Mouse (Mus musculus) liver, embryonic 11.5 days (tissue): ENCODE data around the gene Zswim8. TPM values are rescaled to one million over a fixed set of nuclear protein-coding genes. Genes with fewer than 3 reads are reported as not detected.

ENCODE experiments used
- ATAC-seq: fragments of 200-750 bp; cut with Nextera tagmentation; replicated peaks from 2 replicates; pipeline ENCODE4 v1.8.0; 2017; ENCODE audit warnings: moderate number of reproducible peaks, mild to moderate bottlenecking, moderate TSS enrichment, moderate library complexity; ENCODE audit not compliant: low FRiP score
- DNase-seq: peaks from one replicate; pipeline ENCODE4 v3.0.0-alpha.2; 2017; ENCODE audit warnings: low spot score
- H3K27ac ChIP-seq: fragments of 300-500 bp; sonication (generic); 2 replicates; pipeline ENCODE4 v1.5.1; 2014; ENCODE audit warnings: mild to moderate bottlenecking, low read depth, low read length, control low read depth
- H3K27me3 ChIP-seq: fragments of 300-500 bp; sonication (generic); replicated peaks from 2 replicates; pipeline ENCODE4 v1.6.1; 2014; ENCODE audit warnings: low read length, mixed read lengths; ENCODE audit not compliant: control insufficient read depth, insufficient read depth
- H3K36me3 ChIP-seq: fragments of 300-500 bp; sonication (generic); 2 replicates; pipeline ENCODE4 v1.6.1; 2014; ENCODE audit warnings: mild to moderate bottlenecking, low read length, moderate library complexity, mixed read lengths; ENCODE audit not compliant: control insufficient read depth, insufficient read depth
- H3K4me1 ChIP-seq: fragments of 300-500 bp; sonication (generic); replicated peaks from 2 replicates; pipeline ENCODE4 v1.6.1; 2014; ENCODE audit warnings: low read length, mixed read lengths; ENCODE audit not compliant: control insufficient read depth, insufficient read depth
- H3K4me2 ChIP-seq: fragments of 300-500 bp; sonication (generic); 2 replicates; pipeline ENCODE4 v1.6.1; 2014; ENCODE audit warnings: mild to moderate bottlenecking, control low read depth, moderate library complexity
- H3K4me3 ChIP-seq: fragments of 300-500 bp; sonication (generic); 2 replicates; pipeline ENCODE4 v1.5.1; 2014; ENCODE audit warnings: low read depth, low read length, control low read depth
- H3K9ac ChIP-seq: fragments of 300-500 bp; sonication (generic); 2 replicates; pipeline ENCODE4 v1.6.1; 2014; ENCODE audit warnings: low read depth, low read length, control low read depth
- H3K9me3 ChIP-seq: fragments of 300-500 bp; sonication (generic); 2 replicates; pipeline ENCODE4 v1.6.1; 2016; ENCODE audit warnings: low read length, inconsistent platforms, mixed read lengths; ENCODE audit not compliant: control insufficient read depth
- WGBS: fragments of 180-500 bp; shearing (Covaris S2); extraction: QIAGEN DNeasy Blood & Tissue Kit; methylation state at CpG from one replicate; pipeline ENCODE4 v1.1.7; 2014; 5-methylcytosine and 5-hydroxymethylcytosine counted together
- polyA plus RNA-seq: library from polyadenylated mRNA; unstranded; fragments of >200 nt; fragmentation: Nextera tagmentation; extraction: Ambion mirVana; gene quantifications from 2 replicates; pipeline ENCODE4 v1.2.1, GENCODE M21; 2014

Zswim8 gene
- polyA plus RNA-seq, 1 experiment from 2014 or later: 17.2 TPM

DNA sequence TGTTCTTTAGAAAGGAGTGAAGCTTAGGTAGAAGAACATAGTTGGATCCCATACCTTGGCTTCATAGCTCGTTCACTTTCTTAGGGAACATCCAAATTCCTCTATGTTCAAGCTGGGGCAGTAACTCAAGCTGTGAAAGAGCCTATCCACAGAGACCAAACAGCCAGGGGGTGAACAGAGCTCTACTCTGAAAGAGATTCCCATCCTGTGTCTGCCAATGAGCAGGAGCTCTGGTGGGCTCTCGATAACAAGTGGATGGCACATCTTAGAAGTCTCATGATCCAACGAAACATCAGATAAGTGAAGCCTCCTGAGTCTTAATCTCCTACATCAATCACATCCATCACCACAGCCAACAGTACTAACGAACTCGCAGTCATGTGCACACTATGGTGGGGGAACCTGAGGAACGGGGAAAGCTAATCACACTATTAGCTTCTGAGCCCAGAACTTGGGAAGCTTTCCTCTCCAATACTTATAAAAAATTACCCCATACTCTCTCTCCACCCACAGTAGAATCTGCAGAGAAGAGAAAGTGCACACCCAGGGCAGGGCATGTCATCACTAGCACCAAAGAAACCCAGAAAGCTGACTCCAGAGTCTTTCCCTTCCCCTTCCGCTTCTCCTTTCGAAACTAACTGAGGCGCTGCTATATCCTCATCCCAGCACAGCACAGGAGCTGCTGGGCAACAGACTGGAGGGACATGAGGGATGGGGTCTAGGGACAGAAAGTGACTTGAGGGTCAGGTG, 23.7 kb downstream of the Zswim8 start:
- peaks cover 30% of the 10 kb centered on the region for H3K4me1 ChIP-seq
- WGBS: 81% methylated on average over 9 of the region's 9 CpGs
- H3K36me3 ChIP-seq: peaks cover 33% of the 10 kb centered on the region

GRCm38 (mm10) chr14:20733041-20733951, 25.9 kb downstream of the Zswim8 start:
- 30% methylated on average over 12 of the region's 12 CpGs for WGBS
- peaks cover 33% of the 10 kb centered on the region for H3K4me1 ChIP-seq
- H3K4me2 ChIP-seq: peak overlapping the region; percentile 96
- ATAC-seq (peak; percentile 56), DNase-seq (peak; percentile 57)
- H3K27me3 ChIP-seq: no peaks in the 10 kb centered on the region
- H3K9me3 ChIP-seq: no peaks in the 10 kb centered on the region
- H3K36me3 ChIP-seq: peaks cover 23% of the 10 kb centered on the region
- peak overlapping the region; percentile 97 for H3K27ac ChIP-seq
- H3K9ac ChIP-seq: peak overlapping the region; percentile 97
- peak overlapping the region; percentile 95 for H3K4me3 ChIP-seq

More for the DNA sequence above, 23.7 kb downstream of the Zswim8 start:
- Histone ChIP-seq H3K27me3 (no peaks in the 10 kb centered on the region), H3K27ac (0 out of 2 replicates have a peak overlapping the region, but pooled peaks have one; percentile 19), H3K4me2 (peak overlapping the region; percentile 13; the same call in 1 of the 2 replicates), H3K9me3 (no peaks in the 10 kb centered on the region), H3K9ac (no peak overlapping the region), H3K4me3 (no peak overlapping the region)
- ATAC-seq (no peak), DNase-seq (no peak)

DNA sequence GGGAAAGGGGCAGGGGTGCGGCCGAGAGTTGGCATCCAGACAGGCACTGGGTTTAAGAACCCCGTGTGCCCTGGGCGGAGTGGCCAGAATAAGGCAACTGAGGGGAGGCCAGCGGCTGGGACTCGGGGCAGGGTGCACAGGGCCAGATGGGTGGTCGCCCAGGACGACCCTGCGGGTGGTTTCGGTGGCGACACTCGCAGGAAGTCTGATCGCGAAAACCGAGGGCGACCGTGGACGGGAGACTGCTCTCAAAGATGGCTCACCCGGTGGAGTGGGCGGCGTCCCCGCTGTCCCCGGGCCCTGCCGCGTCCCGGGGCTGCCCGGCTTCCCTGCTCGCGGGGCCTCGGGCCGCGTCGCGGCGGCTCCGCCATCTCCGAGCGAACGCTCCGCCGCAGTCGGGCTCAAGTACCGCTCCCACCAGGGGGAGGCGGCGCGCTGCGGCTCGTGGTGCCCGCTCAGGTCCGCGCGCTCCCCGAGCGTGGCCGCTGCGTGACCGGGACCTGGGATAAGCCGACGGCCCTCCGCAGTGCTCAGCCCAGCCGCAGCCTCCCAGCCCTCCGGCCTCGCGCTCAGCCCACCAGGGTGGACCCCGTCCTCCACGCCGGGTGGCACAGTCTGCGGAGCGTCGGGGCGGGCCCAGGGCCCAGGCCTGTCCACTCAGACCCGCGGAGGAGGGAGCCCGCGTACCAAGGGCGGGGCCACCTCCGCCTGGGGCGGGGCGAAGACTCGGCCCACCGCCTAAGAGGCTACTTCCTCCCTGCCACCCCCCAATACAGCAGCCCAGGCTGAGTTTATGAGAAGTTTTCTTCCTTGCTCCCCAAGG, 26.8 kb downstream of the Zswim8 start, which contains the start of gene Ndst2:
Gene Ndst2, minus strand, starts transcription at position 611 of the 823 bp plus-strand sequence.
- H3K4me3 ChIP-seq: peak within 1 kb of the TSS; percentile 95
- peak; percentile 93 for DNase-seq
- peak within 1 kb of the TSS; percentile 97 for H3K27ac ChIP-seq
- peaks cover 20% of the 10 kb centered on the region for H3K36me3 ChIP-seq
- WGBS: under 1% methylated on average over 80 of the region's 81 CpGs
- no peaks in the 10 kb centered on the region for H3K9me3 ChIP-seq
- ATAC-seq: peak; percentile 94
- peak within 1 kb of the TSS; percentile 97 for H3K9ac ChIP-seq
- H3K4me1 ChIP-seq: peaks cover 33% of the 10 kb centered on the region
- H3K27me3 ChIP-seq: no peaks in the 10 kb centered on the region
- H3K4me2 ChIP-seq: peak within 1 kb of the TSS; percentile 96

GRCm38 (mm10) chr14:20735052-20735451, 27.7 kb downstream of the Zswim8 start:
- no peak for DNase-seq
- Histone ChIP-seq H3K4me2 (peak overlapping the region; percentile 96), H3K4me3 (peak overlapping the region; percentile 95; the same call in 1 of the 2 replicates), H3K27me3 (no peaks in the 10 kb centered on the region), H3K9ac (no peak overlapping the region), H3K27ac (peak overlapping the region; percentile 97; the same call in 1 of the 2 replicates), H3K9me3 (no peaks in the 10 kb centered on the region), H3K4me1 (peaks cover 33% of the 10 kb centered on the region), H3K36me3 (peaks cover 12% of the 10 kb centered on the region; the same call in 1 of the 2 replicates)
- 67% methylated on average over 2 of the region's 2 CpGs for WGBS
- no peak for ATAC-seq

DNA sequence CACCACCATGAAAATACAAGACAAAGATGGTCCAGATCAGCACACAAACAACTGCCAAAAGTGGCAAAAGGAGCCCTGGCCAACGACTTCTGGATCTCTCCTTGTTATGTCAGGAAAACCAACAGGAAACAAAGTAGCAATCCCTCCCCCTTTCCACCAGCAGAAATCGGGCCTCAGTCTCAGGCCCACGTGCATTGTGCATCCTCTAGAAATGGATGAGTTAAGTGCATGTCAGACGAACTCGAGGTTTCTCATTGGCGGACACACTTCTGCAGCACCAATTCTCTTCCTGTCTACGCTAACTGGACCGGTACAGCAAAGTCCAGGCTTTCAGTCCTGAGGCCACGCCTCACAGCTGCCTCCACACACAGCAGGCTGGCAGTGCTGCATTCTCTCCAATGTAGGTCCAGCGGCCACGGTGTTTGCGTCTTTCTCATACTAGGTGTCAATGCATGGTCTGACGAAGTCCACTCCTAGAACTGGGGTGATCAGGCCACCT, 28.6 kb downstream of the Zswim8 start:
- Histone ChIP-seq H3K27ac (no peak overlapping the region), H3K4me2 (no peak overlapping the region), H3K27me3 (no peaks in the 10 kb centered on the region), H3K4me1 (peaks cover 31% of the 10 kb centered on the region), H3K4me3 (no peak overlapping the region), H3K36me3 (peaks cover 9% of the 10 kb centered on the region; the same call in 1 of the 2 replicates), H3K9me3 (no peaks in the 10 kb centered on the region), H3K9ac (no peak overlapping the region)
- DNase-seq (no peak), ATAC-seq (no peak)
- 81% methylated on average over 13 of the region's 13 CpGs for WGBS

DNA sequence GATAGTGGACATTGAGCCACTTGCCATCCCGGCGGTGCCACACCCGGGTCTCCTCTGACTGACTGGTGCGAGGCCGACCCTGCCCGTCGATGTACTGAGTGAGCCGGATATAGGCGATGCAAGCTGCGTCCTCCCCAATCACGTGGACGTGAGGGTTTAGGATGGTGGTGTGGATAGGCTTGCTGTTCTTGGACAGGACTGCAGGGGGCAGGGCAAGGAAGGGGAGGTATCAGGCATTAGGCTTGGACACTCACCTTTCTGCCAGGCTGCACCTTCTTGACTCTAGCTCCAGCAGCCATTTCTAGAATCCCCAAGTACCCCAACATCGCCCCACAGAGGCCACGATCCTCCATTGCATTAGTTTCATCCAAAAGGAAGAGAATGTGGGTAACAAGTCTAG, 30.0 kb downstream of the Zswim8 start:
- H3K9ac ChIP-seq: no peak overlapping the region

GRCm38 (mm10) chr14:20738511-20738910, 31.2 kb downstream of the Zswim8 start:
- DNase-seq (no peak), ATAC-seq (no peak)
- Histone ChIP-seq H3K4me1 (peaks cover 21% of the 10 kb centered on the region), H3K27ac (no peak overlapping the region), H3K9me3 (no peaks in the 10 kb centered on the region), H3K27me3 (no peaks in the 10 kb centered on the region), H3K4me3 (no peak overlapping the region), H3K9ac (no peak overlapping the region), H3K36me3 (peaks cover 19% of the 10 kb centered on the region; the same call in 1 of the 2 replicates), H3K4me2 (no peak overlapping the region)
- whole genome bisulfite sequencing: 71% methylated on average over 8 of the region's 8 CpGs

More for the DNA sequence above, 30.0 kb downstream of the Zswim8 start:
- WGBS: 40% methylated on average over 14 of the region's 14 CpGs
- H3K4me2 ChIP-seq: peak overlapping the region; percentile 23; the same call in 1 of the 2 replicates
- H3K36me3 ChIP-seq: peaks cover 15% of the 10 kb centered on the region; the same call in 1 of the 2 replicates
- ATAC-seq (0 out of 2 replicates have a peak, but pooled peaks have one; percentile 15), DNase-seq (no peak)
- no peaks in the 10 kb centered on the region for H3K27me3 ChIP-seq
- 0 out of 2 replicates have a peak overlapping the region, but pooled peaks have one; percentile 11 for H3K27ac ChIP-seq
- no peak overlapping the region for H3K4me3 ChIP-seq
- H3K9me3 ChIP-seq: no peaks in the 10 kb centered on the region
- H3K4me1 ChIP-seq: peaks cover 26% of the 10 kb centered on the region
